Mouse (Mus musculus): ENCODE results near the gene Olfr58. TPM values are rescaled to one million over a fixed set of nuclear protein-coding genes. Genes with fewer than 3 reads are reported as not detected.
"Not testable (repeated sequence)": the region's sequence is repeated elsewhere in the genome, so short reads cannot be mapped to it uniquely, and the experiment has no call there.

Gene Olfr58
- polyA plus RNA-seq (2016; fragmentation: Nextera tagmentation; extraction: Ambion mirVana): not detected in 2 replicates

DNA sequence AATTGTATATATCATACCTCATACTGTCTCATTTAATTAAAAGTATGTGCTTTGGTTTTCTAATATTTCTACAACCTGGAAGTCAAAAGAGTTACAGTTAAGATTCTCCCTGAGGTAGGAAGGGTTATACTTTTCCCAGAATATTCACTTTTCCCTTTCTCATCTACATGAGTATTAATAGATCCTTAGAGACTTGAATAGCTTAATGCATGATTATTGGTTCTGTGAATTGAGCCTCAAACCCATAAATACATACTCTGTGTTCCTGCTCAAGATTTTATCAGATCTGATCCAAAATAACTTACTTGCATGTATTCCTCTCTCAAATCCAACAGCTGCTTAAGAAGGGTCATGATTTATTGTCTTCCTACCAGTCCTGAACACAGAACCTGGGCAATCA lies at the start of gene Olfr58:
Gene Olfr58 (plus strand): TSS at position 301 of the 400 bp plus-strand sequence.
- Histone ChIP-seq H3K27ac (no peak within 1 kb of the TSS), H3K4me3 (no peak within 1 kb of the TSS), H3K9me3 (peaks cover 5% of the 10 kb centered on the region), H3K27me3 (ENCODE audit: insufficient read depth, poor library complexity, severe bottlenecking) (no peaks in the 10 kb centered on the region), H3K36me3 (no peaks in the 10 kb centered on the region), H3K4me1 (no peaks in the 10 kb centered on the region)
- no peak for DNase-seq (ENCODE audit: low spot score)

DNA sequence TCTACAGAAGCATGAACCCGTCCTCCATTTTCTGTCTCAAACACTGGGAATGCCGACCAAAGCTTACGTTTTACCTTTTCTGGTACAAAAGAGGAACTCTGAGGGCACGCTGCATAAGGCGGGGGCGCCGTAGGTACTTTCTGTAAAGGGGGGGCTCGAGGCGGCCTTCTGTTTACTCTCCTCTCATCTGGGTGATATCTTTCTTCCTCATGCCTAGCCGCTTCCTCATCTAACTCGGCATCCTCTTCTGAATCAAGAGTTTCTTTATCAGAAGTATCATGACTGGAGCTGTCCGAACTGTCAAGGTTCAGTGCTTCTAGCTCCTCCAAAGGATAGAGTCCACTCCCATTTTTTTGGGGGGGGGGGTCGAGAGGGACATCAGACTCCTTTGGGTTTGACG lies 10.9 kb upstream of the Olfr58 start:
- H3K4me3 ChIP-seq: no peak overlapping the region
- H3K36me3 ChIP-seq: no peaks in the 10 kb centered on the region
- H3K27ac ChIP-seq: no peak overlapping the region
- H3K9me3 ChIP-seq: peaks cover 30% of the 10 kb centered on the region
- DNase-seq (ENCODE audit: low spot score): no peak
- H3K4me1 ChIP-seq: no peaks in the 10 kb centered on the region
- 81% methylated on average over 14 of the region's 14 CpGs for WGBS
- H3K27me3 ChIP-seq (ENCODE audit: insufficient read depth, poor library complexity, severe bottlenecking): no peaks in the 10 kb centered on the region

DNA sequence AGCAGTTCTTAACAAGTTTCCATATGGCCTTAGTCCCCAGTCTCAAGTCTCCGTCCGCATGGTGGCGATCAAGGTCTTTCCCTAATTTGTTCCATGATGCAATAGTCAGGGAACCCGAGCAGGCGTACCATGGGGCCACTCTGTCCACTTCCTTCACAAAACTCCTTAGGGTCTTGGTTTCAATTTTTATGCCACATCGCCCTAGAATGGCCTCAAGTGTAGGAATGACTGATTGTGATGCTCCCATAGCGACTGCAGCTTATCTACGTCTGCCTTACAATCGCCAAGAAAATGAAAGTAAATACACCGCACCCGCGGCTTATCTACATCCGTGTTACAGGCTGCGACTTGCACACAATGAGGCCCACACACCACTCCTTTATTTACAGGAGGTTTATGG lies 10.4 kb upstream of the Olfr58 start:
- no peak for DNase-seq (ENCODE audit: low spot score)
- Histone ChIP-seq H3K4me1 (no peaks in the 10 kb centered on the region), H3K36me3 (no peaks in the 10 kb centered on the region), H3K4me3 (no peak overlapping the region), H3K27me3 (ENCODE audit: insufficient read depth, poor library complexity, severe bottlenecking) (no peaks in the 10 kb centered on the region), H3K9me3 (peaks cover 25% of the 10 kb centered on the region), H3K27ac (no peak overlapping the region)
- WGBS: 89% methylated on average over 14 of the region's 14 CpGs

DNA sequence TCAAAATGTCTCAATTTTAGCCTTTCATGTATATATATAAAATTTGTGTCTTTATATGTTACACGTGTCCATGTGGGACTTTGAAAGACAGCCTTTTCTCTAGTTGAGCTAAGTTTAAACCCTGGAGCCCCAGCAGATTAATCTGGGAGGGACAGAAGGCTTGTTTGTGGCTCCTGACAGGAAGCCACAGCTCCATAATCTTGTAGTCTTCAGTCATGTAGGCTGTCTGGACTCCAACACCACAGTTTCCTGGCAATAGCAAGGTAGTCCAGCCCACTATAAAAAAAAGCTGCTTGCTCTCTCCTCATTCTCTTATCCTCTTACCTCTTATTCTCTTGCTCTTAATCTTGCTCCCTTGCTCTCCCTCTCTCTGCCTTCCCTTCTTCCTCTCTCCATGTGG lies 22.9 kb downstream of the Olfr58 start:
- Histone ChIP-seq H3K27me3 (ENCODE audit: insufficient read depth, poor library complexity, severe bottlenecking) (no peaks in the 10 kb centered on the region), H3K4me3 (no peak overlapping the region), H3K36me3 (no peaks in the 10 kb centered on the region), H3K4me1 (no peaks in the 10 kb centered on the region), H3K27ac (no peak overlapping the region), H3K9me3 (no peaks in the 10 kb centered on the region)
- no peak for DNase-seq (ENCODE audit: low spot score)
- 60% methylated on average over 1 of the region's 1 CpGs for WGBS

DNA sequence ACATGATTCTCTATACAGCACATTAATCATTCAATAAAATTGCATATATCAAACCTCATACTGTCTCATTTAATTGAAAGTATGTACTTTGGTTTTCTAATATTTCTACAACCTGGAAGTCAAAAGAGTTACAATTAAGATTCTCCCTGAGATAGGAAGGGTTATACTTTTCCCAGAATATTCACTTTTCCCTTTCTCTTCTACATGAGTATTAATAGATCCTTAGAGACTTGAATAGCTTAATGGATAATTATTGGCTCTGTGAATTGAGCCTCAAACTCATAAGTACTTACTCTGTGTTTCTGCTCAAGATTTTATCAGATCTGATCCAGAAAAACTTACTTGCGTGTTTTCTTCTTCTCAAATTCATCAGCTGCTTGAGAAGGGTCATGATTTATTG lies 24.5 kb downstream of the Olfr58 start, which contains the start of gene Olfr859:
Gene Olfr859 (plus strand): TSS at position 301 of the 400 bp plus-strand sequence.
- H3K27me3 ChIP-seq (ENCODE audit: insufficient read depth, poor library complexity, severe bottlenecking); H3K36me3 ChIP-seq; H3K27ac ChIP-seq; DNase-seq (ENCODE audit: low spot score); H3K9me3 ChIP-seq; H3K4me1 ChIP-seq; H3K4me3 ChIP-seq: not testable (repeated sequence)
- 73% methylated on average over 1 of the region's 1 CpGs for WGBS

Other genes with a start within 250 kb of the Olfr58 start
- not detected in 2 replicates for gene Olfr853, start 239.2 kb upstream of the Olfr58 start, polyA plus RNA-seq (2016; fragmentation: Nextera tagmentation; extraction: Ambion mirVana)
- not detected in 2 replicates for gene Olfr854, start 212.9 kb upstream of the Olfr58 start, polyA plus RNA-seq (2016; fragmentation: Nextera tagmentation; extraction: Ambion mirVana)
- not detected in 2 replicates for gene Olfr855, start 197.7 kb upstream of the Olfr58 start, polyA plus RNA-seq (2016; fragmentation: Nextera tagmentation; extraction: Ambion mirVana)
- 23.6 and 23.8 TPM in 2 replicates for gene Zfp317, start 158.2 kb upstream of the Olfr58 start, polyA plus RNA-seq (2016; fragmentation: Nextera tagmentation; extraction: Ambion mirVana)
- not detected in 2 replicates for gene Olfr857, start 70.8 kb upstream of the Olfr58 start, polyA plus RNA-seq (2016; fragmentation: Nextera tagmentation; extraction: Ambion mirVana)
- gene Olfr859, start 24.6 kb downstream of the Olfr58 start, polyA plus RNA-seq (2016; fragmentation: Nextera tagmentation; extraction: Ambion mirVana): not detected in 2 replicates
- gene Olfr860, start 69.5 kb downstream of the Olfr58 start, polyA plus RNA-seq (2016; fragmentation: Nextera tagmentation; extraction: Ambion mirVana): not detected in 2 replicates
- not detected in 2 replicates for gene Olfr862, start 107.7 kb downstream of the Olfr58 start, polyA plus RNA-seq (2016; fragmentation: Nextera tagmentation; extraction: Ambion mirVana)
- gene Olfr77, start 136.6 kb downstream of the Olfr58 start, polyA plus RNA-seq (2016; fragmentation: Nextera tagmentation; extraction: Ambion mirVana): 0.09 and 0.11 TPM in 2 replicates
- not detected in 2 replicates for gene Olfr866, start 247.8 kb downstream of the Olfr58 start, polyA plus RNA-seq (2016; fragmentation: Nextera tagmentation; extraction: Ambion mirVana)